Mouse (Mus musculus): ENCODE measurements around the gene Ctla4. TPM values are rescaled to one million over a fixed set of nuclear protein-coding genes. Genes with fewer than 3 reads are reported as not detected.

Gene Ctla4
- polyA plus RNA-seq, 1 experiment: not detected

- Histone ChIP-seq H3K4me3 (ENCODE audit: insufficient read depth, poor library complexity, severe bottlenecking) (no peak overlapping the region), H3ac (ENCODE audit: control insufficient read depth, insufficient read length, low read depth) (no peak overlapping the region), H3K27me3 (ENCODE audit: control insufficient read depth, insufficient read depth, insufficient read length) (no peaks in the 10 kb centered on the region), H3K79me2 (ENCODE audit: control insufficient read depth, insufficient read depth) (no peaks in the 10 kb centered on the region), H3K36me3 (ENCODE audit: control insufficient read depth, insufficient read depth) (no peaks in the 10 kb centered on the region), H3K79me3 (ENCODE audit: low read depth) (no peaks in the 10 kb centered on the region)
- TF ChIP-seq MYOG (IDR thresholded peaks at IDR 0.05; ENCODE audit: control insufficient read depth, extremely low read depth, insufficient read length) (no peak), USF1 (IDR thresholded peaks at IDR 0.05; ENCODE audit: low read depth) (no peak), MAX (IDR thresholded peaks at IDR 0.05) (no peak)
These were observed 16.3 kb downstream of the Ctla4 start for GRCm38 (mm10) chr1:60903126-60903525.

DNA sequence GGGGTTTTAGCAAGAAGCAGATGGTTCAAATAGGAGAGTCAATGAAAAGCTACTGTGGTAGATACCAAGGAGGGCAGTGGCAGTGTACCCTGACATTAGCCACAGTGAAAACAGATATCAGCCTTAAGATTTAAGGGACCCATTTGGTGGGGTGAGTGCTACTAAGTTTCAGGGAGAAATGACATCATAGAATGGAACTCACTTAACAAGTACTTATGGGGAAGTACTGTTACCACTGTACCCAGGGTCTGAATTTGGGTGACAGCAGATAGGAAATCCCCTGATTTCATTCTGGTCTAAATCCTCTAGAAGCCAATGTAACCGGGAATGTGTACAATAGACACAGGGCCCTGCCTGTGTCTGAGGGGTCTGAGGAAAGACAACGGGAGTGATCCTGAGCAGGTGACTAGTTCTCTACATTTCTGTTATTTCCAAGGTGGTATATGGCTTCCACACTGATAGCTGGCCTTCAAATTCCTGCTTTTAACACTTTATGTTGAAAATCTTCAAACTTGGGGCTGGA is 17.7 kb downstream of the Ctla4 start:
- H3K27me3 ChIP-seq (ENCODE audit: control insufficient read depth, insufficient read depth, insufficient read length): no peaks in the 10 kb centered on the region
- TF ChIP-seq FOSL1 (IDR thresholded peaks at IDR 0.05; ENCODE audit: insufficient read depth, low read length, poor library complexity, severe bottlenecking) (no peak), MAX (IDR thresholded peaks at IDR 0.05) (no peak), CEBPB (IDR thresholded peaks at IDR 0.05; ENCODE audit: low read depth) (no peak), MYOG (IDR thresholded peaks at IDR 0.05; ENCODE audit: control insufficient read depth, extremely low read depth, insufficient read length) (no peak), USF1 (IDR thresholded peaks at IDR 0.05; ENCODE audit: low read depth) (no peak), MYOD1 (IDR thresholded peaks at IDR 0.05; ENCODE audit: control insufficient read depth, insufficient read length, low read depth) (no peak)
- H3K36me3 ChIP-seq (ENCODE audit: control insufficient read depth, insufficient read depth): no peaks in the 10 kb centered on the region
- no peaks in the 10 kb centered on the region for H3K79me3 ChIP-seq (ENCODE audit: low read depth)
- H3K4me3 ChIP-seq (ENCODE audit: insufficient read depth, poor library complexity, severe bottlenecking): no peak overlapping the region
- no peak overlapping the region for H3ac ChIP-seq (ENCODE audit: control insufficient read depth, insufficient read length, low read depth)
- H3K79me2 ChIP-seq (ENCODE audit: control insufficient read depth, insufficient read depth): no peaks in the 10 kb centered on the region

DNA sequence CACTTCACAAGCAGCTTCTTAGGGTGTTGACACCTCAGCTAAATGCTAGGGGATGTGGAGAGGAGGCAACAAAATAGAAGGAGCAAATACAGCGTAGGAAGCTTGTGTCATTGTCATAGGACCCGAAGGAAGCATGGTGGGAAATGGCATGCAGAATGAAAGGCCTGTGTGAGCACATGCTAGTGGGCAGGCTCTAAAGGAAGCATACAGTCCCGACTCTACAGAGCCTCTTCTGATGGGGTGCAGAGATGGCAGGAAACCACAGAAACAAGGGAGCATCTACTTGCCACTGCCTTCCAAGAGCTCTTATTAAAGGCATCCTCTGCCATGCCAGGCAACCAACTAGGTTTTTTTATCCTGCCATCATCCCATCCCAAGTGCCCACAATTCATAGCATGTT is 20.7 kb downstream of the Ctla4 start:
- H3K4me3 ChIP-seq (ENCODE audit: insufficient read depth, poor library complexity, severe bottlenecking): no peak overlapping the region
- no peaks in the 10 kb centered on the region for H3K27me3 ChIP-seq (ENCODE audit: control insufficient read depth, insufficient read depth, insufficient read length)
- no peaks in the 10 kb centered on the region for H3K79me3 ChIP-seq (ENCODE audit: low read depth)
- no peak for TF ChIP-seq MAX (IDR thresholded peaks at IDR 0.05)
- no peak for TF ChIP-seq CTCF (IDR thresholded peaks at IDR 0.05; ENCODE audit: control insufficient read depth, insufficient read depth, insufficient read length)
- no peak for TF ChIP-seq MYOG (IDR thresholded peaks at IDR 0.05; ENCODE audit: control insufficient read depth, extremely low read depth, insufficient read length)
- TF ChIP-seq USF1 (IDR thresholded peaks at IDR 0.05; ENCODE audit: low read depth): no peak
- TF ChIP-seq CEBPB (IDR thresholded peaks at IDR 0.05; ENCODE audit: low read depth): no peak
- TF ChIP-seq MYOD1 (IDR thresholded peaks at IDR 0.05; ENCODE audit: control insufficient read depth, insufficient read length, low read depth): no peak
- TF ChIP-seq FOSL1 (IDR thresholded peaks at IDR 0.05; ENCODE audit: insufficient read depth, low read length, poor library complexity, severe bottlenecking): no peak
- no peaks in the 10 kb centered on the region for H3K79me2 ChIP-seq (ENCODE audit: control insufficient read depth, insufficient read depth)
- H3K36me3 ChIP-seq (ENCODE audit: control insufficient read depth, insufficient read depth): no peaks in the 10 kb centered on the region
- H3ac ChIP-seq (ENCODE audit: control insufficient read depth, insufficient read length, low read depth): no peak overlapping the region

- no peaks in the 10 kb centered on the region for H3K36me3 ChIP-seq (ENCODE audit: control insufficient read depth, insufficient read depth)
- no peak overlapping the region for H3ac ChIP-seq (ENCODE audit: control insufficient read depth, insufficient read length, low read depth)
- no peaks in the 10 kb centered on the region for H3K79me2 ChIP-seq (ENCODE audit: control insufficient read depth, insufficient read depth)
- H3K27me3 ChIP-seq (ENCODE audit: control insufficient read depth, insufficient read depth, insufficient read length): no peaks in the 10 kb centered on the region
- no peaks in the 10 kb centered on the region for H3K79me3 ChIP-seq (ENCODE audit: low read depth)
- TF ChIP-seq FOSL1 (IDR thresholded peaks at IDR 0.05; ENCODE audit: insufficient read depth, low read length, poor library complexity, severe bottlenecking) (no peak), MAX (IDR thresholded peaks at IDR 0.05) (no peak), CTCF (IDR thresholded peaks at IDR 0.05; ENCODE audit: control insufficient read depth, insufficient read depth, insufficient read length) (no peak), USF1 (IDR thresholded peaks at IDR 0.05; ENCODE audit: low read depth) (no peak), MYOG (IDR thresholded peaks at IDR 0.05; ENCODE audit: control insufficient read depth, extremely low read depth, insufficient read length) (no peak), MYOD1 (IDR thresholded peaks at IDR 0.05; ENCODE audit: control insufficient read depth, insufficient read length, low read depth) (no peak), CEBPB (IDR thresholded peaks at IDR 0.05; ENCODE audit: low read depth) (no peak)
- H3K4me3 ChIP-seq (ENCODE audit: insufficient read depth, poor library complexity, severe bottlenecking): no peak overlapping the region
These were observed 22.0 kb downstream of the Ctla4 start for GRCm38 (mm10) chr1:60908751-60909161.

DNA sequence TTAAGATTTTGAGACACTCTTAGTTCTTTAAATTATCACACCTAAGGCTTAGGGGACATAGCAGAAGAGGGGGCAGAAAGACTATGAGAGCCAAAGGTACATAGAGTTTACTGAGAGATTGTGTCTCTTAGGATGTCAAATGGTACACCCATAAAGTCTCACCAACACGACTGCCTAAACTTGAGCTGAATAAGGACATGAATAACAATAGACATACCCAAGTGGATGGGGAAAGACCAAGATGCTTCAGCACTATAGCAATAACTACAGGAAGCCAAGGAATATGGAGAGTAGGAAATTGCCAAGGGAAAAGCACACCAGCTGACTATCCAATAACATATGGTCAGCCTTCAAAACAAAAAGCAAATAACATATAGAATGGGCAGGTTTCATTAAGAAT is 22.9 kb downstream of the Ctla4 start:
- no peaks in the 10 kb centered on the region for H3K36me3 ChIP-seq (ENCODE audit: control insufficient read depth, insufficient read depth)
- TF ChIP-seq MYOD1 (IDR thresholded peaks at IDR 0.05; ENCODE audit: control insufficient read depth, insufficient read length, low read depth): no peak
- TF ChIP-seq USF1 (IDR thresholded peaks at IDR 0.05; ENCODE audit: low read depth): no peak
- no peak for TF ChIP-seq MYOG (IDR thresholded peaks at IDR 0.05; ENCODE audit: control insufficient read depth, extremely low read depth, insufficient read length)
- TF ChIP-seq CTCF (IDR thresholded peaks at IDR 0.05; ENCODE audit: control insufficient read depth, insufficient read depth, insufficient read length): no peak
- no peak for TF ChIP-seq MAX (IDR thresholded peaks at IDR 0.05)
- no peak for TF ChIP-seq CEBPB (IDR thresholded peaks at IDR 0.05; ENCODE audit: low read depth)
- TF ChIP-seq FOSL1 (IDR thresholded peaks at IDR 0.05; ENCODE audit: insufficient read depth, low read length, poor library complexity, severe bottlenecking): no peak

GRCm38 (mm10) chr1:60910796-60911195 is 24.0 kb downstream of the Ctla4 start:
- Histone ChIP-seq H3K27me3 (ENCODE audit: control insufficient read depth, insufficient read depth, insufficient read length) (no peaks in the 10 kb centered on the region), H3ac (ENCODE audit: control insufficient read depth, insufficient read length, low read depth) (no peak overlapping the region), H3K79me3 (ENCODE audit: low read depth) (no peaks in the 10 kb centered on the region), H3K79me2 (ENCODE audit: control insufficient read depth, insufficient read depth) (no peaks in the 10 kb centered on the region), H3K36me3 (ENCODE audit: control insufficient read depth, insufficient read depth) (no peaks in the 10 kb centered on the region), H3K4me3 (ENCODE audit: insufficient read depth, poor library complexity, severe bottlenecking) (no peak overlapping the region)
- no peak for TF ChIP-seq MAX (IDR thresholded peaks at IDR 0.05)
- TF ChIP-seq MYOD1 (IDR thresholded peaks at IDR 0.05; ENCODE audit: control insufficient read depth, insufficient read length, low read depth): no peak
- no peak for TF ChIP-seq USF1 (IDR thresholded peaks at IDR 0.05; ENCODE audit: low read depth)

More for the DNA sequence above, 22.9 kb downstream of the Ctla4 start:
- Histone ChIP-seq H3K79me2 (ENCODE audit: control insufficient read depth, insufficient read depth) (no peaks in the 10 kb centered on the region), H3K4me3 (ENCODE audit: insufficient read depth, poor library complexity, severe bottlenecking) (no peak overlapping the region), H3K27me3 (ENCODE audit: control insufficient read depth, insufficient read depth, insufficient read length) (no peaks in the 10 kb centered on the region), H3K79me3 (ENCODE audit: low read depth) (no peaks in the 10 kb centered on the region), H3ac (ENCODE audit: control insufficient read depth, insufficient read length, low read depth) (no peak overlapping the region)

Measured in C2C12 (cell line).